Mouse (Mus musculus) cerebellum, adult 2 months (tissue): ENCODE results near the gene Padi4. TPM values are rescaled to one million over a fixed set of nuclear protein-coding genes. Genes with fewer than 3 reads are reported as not detected.
A peak's percentile ranks its signal among the peaks of the same experiment; 100 is the strongest.

Source experiments
- DNase-seq, 2 experiments: peaks; one replicate each; pipeline ENCODE4 v3.0.0; 2021
- H3K27ac ChIP-seq: fragments of 200-500 bp; 2 replicates; pipeline ENCODE4 v1.5.1; 2012; ENCODE audit warnings: low read length, control low read depth, inconsistent platforms; ENCODE audit not compliant: insufficient read depth
- H3K27me3 ChIP-seq: fragments of 200-500 bp; 2 replicates; pipeline ENCODE4 v1.6.1; 2012; ENCODE audit warnings: inconsistent platforms, mild to moderate bottlenecking, low read length, moderate library complexity; ENCODE audit not compliant: control insufficient read depth, insufficient read depth
- H3K4me1 ChIP-seq: fragments of 200-500 bp; 2 replicates; pipeline ENCODE4 v1.6.1; 2011; ENCODE audit warnings: low read length; ENCODE audit not compliant: control insufficient read depth, insufficient read depth
- H3K4me3 ChIP-seq: fragments of 200-500 bp; replicated peaks from 2 replicates; pipeline ENCODE3; 2011; ENCODE audit warnings: mild to moderate bottlenecking, low read depth, low read length, control low read depth; ENCODE audit not compliant: insufficient read depth
- CTCF ChIP-seq: fragments of 200-500 bp; IDR thresholded peaks from 2 replicates; pipeline ENCODE4 v1.5.1; 2011; ENCODE audit warnings: low read depth, mild to moderate bottlenecking, control low read depth, low read length, moderate library complexity, borderline replicate concordance; ENCODE audit not compliant: insufficient read depth
- POLR2A ChIP-seq: fragments of 200-500 bp; IDR thresholded peaks from 2 replicates; pipeline ENCODE4 v1.6.1; 2011; ENCODE audit warnings: low read length, control low read depth, borderline replicate concordance; ENCODE audit not compliant: insufficient read depth
- WGBS: fragments of 180-500 bp; shearing (Covaris S2); methylation state at CpG from one replicate; pipeline ENCODE4 v1.1.7; 2018; 5-methylcytosine and 5-hydroxymethylcytosine counted together
- polyA plus RNA-seq: library from polyadenylated mRNA; depleted of rRNA; stranded (reverse); fragments of >200 nt; gene quantifications from 2 replicates; pipeline ENCODE4 v1.2.3, GENCODE M21; 2012

Padi4 gene
- polyA plus RNA-seq, 1 experiment: 0.11 TPM

- H3K4me1 ChIP-seq: peaks cover 14% of the 10 kb centered on the region; the same call in 1 of the 2 replicates
- no peak overlapping the region for H3K27ac ChIP-seq
- TF ChIP-seq POLR2A: no peak
- no peak for TF ChIP-seq CTCF
- no peak overlapping the region for H3K4me3 ChIP-seq
- no peak for DNase-seq
- H3K27me3 ChIP-seq: no peaks in the 10 kb centered on the region
- 82% methylated on average over 11 of the region's 11 CpGs for WGBS
Observed at GRCm38 (mm10) chr4:140716994-140717393, 57.0 kb downstream of the Padi4 start.

GRCm38 (mm10) chr4:140714586-140714985 lies 59.5 kb downstream of the Padi4 start:
- TF ChIP-seq POLR2A (no peak), CTCF (no peak)
- no peak for DNase-seq
- Histone ChIP-seq H3K4me1 (peaks cover 14% of the 10 kb centered on the region; the same call in 1 of the 2 replicates), H3K4me3 (peak overlapping the region; percentile 1), H3K27me3 (no peaks in the 10 kb centered on the region), H3K27ac (peak overlapping the region; percentile 6; the same call in 1 of the 2 replicates)
- WGBS: 44% methylated on average over 5 of the region's 5 CpGs

- peak; percentile 99 for DNase-seq
- Histone ChIP-seq H3K27ac (peak overlapping the region; percentile 6; the same call in 1 of the 2 replicates), H3K4me3 (no peak overlapping the region), H3K27me3 (no peaks in the 10 kb centered on the region), H3K4me1 (peaks cover 14% of the 10 kb centered on the region; the same call in 1 of the 2 replicates)
- 20% methylated on average over 29 of the region's 29 CpGs for WGBS
- TF ChIP-seq CTCF: peak; percentile 96
- no peak; the same call in 1 of the 2 replicates for TF ChIP-seq POLR2A
Observed at GRCm38 (mm10) chr4:140713480-140714365, 60.3 kb downstream of the Padi4 start.

GRCm38 (mm10) chr4:140711360-140711759 lies 62.7 kb downstream of the Padi4 start:
- TF ChIP-seq POLR2A (no peak), CTCF (no peak)
- peaks cover 14% of the 10 kb centered on the region; the same call in 1 of the 2 replicates for H3K4me1 ChIP-seq
- no peak for DNase-seq
- 36% methylated on average over 5 of the region's 5 CpGs for WGBS
- no peak overlapping the region for H3K27ac ChIP-seq
- no peaks in the 10 kb centered on the region for H3K27me3 ChIP-seq
- no peak overlapping the region for H3K4me3 ChIP-seq

- Histone ChIP-seq H3K27ac (no peak overlapping the region), H3K27me3 (no peaks in the 10 kb centered on the region), H3K4me3 (no peak overlapping the region), H3K4me1 (peaks cover 14% of the 10 kb centered on the region; the same call in 1 of the 2 replicates)
- TF ChIP-seq POLR2A: no peak
- TF ChIP-seq CTCF: no peak
- WGBS: 68% methylated on average over 10 of the region's 10 CpGs
- DNase-seq: no peak
Observed at GRCm38 (mm10) chr4:140710781-140711180, 63.3 kb downstream of the Padi4 start.

GRCm38 (mm10) chr4:140709617-140710016 lies 64.4 kb downstream of the Padi4 start:
- Histone ChIP-seq H3K4me1 (peaks cover 13% of the 10 kb centered on the region; the same call in 1 of the 2 replicates), H3K27ac (no peak overlapping the region), H3K4me3 (no peak overlapping the region), H3K27me3 (no peaks in the 10 kb centered on the region)
- WGBS: 78% methylated on average over 10 of the region's 10 CpGs
- TF ChIP-seq POLR2A: no peak
- no peak for TF ChIP-seq CTCF
- DNase-seq: no peak

GRCm38 (mm10) chr4:140709111-140709510 lies 64.9 kb downstream of the Padi4 start:
- no peak overlapping the region for H3K4me3 ChIP-seq
- WGBS: 43% methylated on average over 7 of the region's 7 CpGs
- H3K27me3 ChIP-seq: no peaks in the 10 kb centered on the region
- peaks cover 9% of the 10 kb centered on the region; the same call in 1 of the 2 replicates for H3K4me1 ChIP-seq
- DNase-seq: no peak
- no peak overlapping the region for H3K27ac ChIP-seq
- TF ChIP-seq POLR2A (no peak), CTCF (no peak)
